Mouse (Mus musculus): ENCODE measurements around the gene Slc29a1. TPM values are rescaled to one million over a fixed set of nuclear protein-coding genes. Genes with fewer than 3 reads are reported as not detected.
A peak's percentile ranks its signal among the peaks of the same experiment; 100 is the strongest.

The Slc29a1 gene
- polyA plus RNA-seq, 1 experiment from 2014 or later, result 38.2 TPM

- Histone ChIP-seq H3K9me3 (no peaks in the 10 kb centered on the region), H3K4me3 (peak overlapping the region; percentile 47), H3K9ac (peak overlapping the region; percentile 73; the same call in 1 of the 2 replicates), H3K4me2 (peak overlapping the region; percentile 92), H3K27me3 (peaks cover 40% of the 10 kb centered on the region), H3K4me1 (replicated peaks) (peaks cover 61% of the 10 kb centered on the region), H3K27ac (no peak overlapping the region), H3K36me3 (no peaks in the 10 kb centered on the region)
- ATAC-seq (ENCODE audit: low FRiP score), result no peak
- WGBS, result 52% methylated on average over 8 of the region's 8 CpGs
Measured at GRCm38 (mm10) chr17:45594195-45594594, 5.2 kb downstream of the Slc29a1 start.

GRCm38 (mm10) chr17:45593479-45593878 lies 5.9 kb downstream of the Slc29a1 start:
- no peak overlapping the region for H3K9ac ChIP-seq
- no peaks in the 10 kb centered on the region for H3K9me3 ChIP-seq
- 29% methylated on average over 8 of the region's 8 CpGs for WGBS
- ATAC-seq (ENCODE audit: low FRiP score), result no peak
- no peak overlapping the region for H3K4me3 ChIP-seq
- H3K4me2 ChIP-seq, result peak overlapping the region; percentile 92
- H3K27ac ChIP-seq, result no peak overlapping the region
- H3K36me3 ChIP-seq, result no peaks in the 10 kb centered on the region
- H3K27me3 ChIP-seq, result peaks cover 40% of the 10 kb centered on the region
- peaks cover 60% of the 10 kb centered on the region for H3K4me1 ChIP-seq (replicated peaks)

GRCm38 (mm10) chr17:45592606-45593431 lies 6.6 kb downstream of the Slc29a1 start:
- Histone ChIP-seq H3K36me3 (no peaks in the 10 kb centered on the region), H3K9ac (peak overlapping the region; percentile 49), H3K27ac (no peak overlapping the region), H3K27me3 (peaks cover 40% of the 10 kb centered on the region), H3K4me2 (peak overlapping the region; percentile 92; the same call in 1 of the 2 replicates), H3K4me3 (no peak overlapping the region), H3K4me1 (replicated peaks) (peaks cover 60% of the 10 kb centered on the region), H3K9me3 (no peaks in the 10 kb centered on the region)
- no peak for ATAC-seq (ENCODE audit: low FRiP score)
- WGBS, result 56% methylated on average over 8 of the region's 8 CpGs

GRCm38 (mm10) chr17:45591701-45592605 lies 7.5 kb downstream of the Slc29a1 start:
- peaks cover 57% of the 10 kb centered on the region for H3K4me1 ChIP-seq (replicated peaks)
- WGBS, result 48% methylated on average over 16 of the region's 16 CpGs

GRCm38 (mm10) chr17:45590410-45590809 lies 9.0 kb downstream of the Slc29a1 start:
- Histone ChIP-seq H3K4me1 (replicated peaks) (peaks cover 47% of the 10 kb centered on the region), H3K9ac (no peak overlapping the region), H3K4me2 (no peak overlapping the region), H3K9me3 (no peaks in the 10 kb centered on the region), H3K27me3 (peaks cover 29% of the 10 kb centered on the region), H3K36me3 (0 out of 2 replicates have a peak, but pooled peaks cover 4% of the 10 kb centered on the region), H3K27ac (no peak overlapping the region), H3K4me3 (no peak overlapping the region)
- no peak for ATAC-seq (ENCODE audit: low FRiP score)
- 88% methylated on average over 6 of the region's 6 CpGs for WGBS

More at GRCm38 (mm10) chr17:45591701-45592605, 7.5 kb downstream of the Slc29a1 start:
- Histone ChIP-seq H3K27ac (no peak overlapping the region), H3K9me3 (no peaks in the 10 kb centered on the region), H3K36me3 (0 out of 2 replicates have a peak, but pooled peaks cover 1% of the 10 kb centered on the region), H3K27me3 (peaks cover 37% of the 10 kb centered on the region), H3K4me2 (peak overlapping the region; percentile 10), H3K4me3 (no peak overlapping the region), H3K9ac (peak overlapping the region; percentile 49)
- no peak for ATAC-seq (ENCODE audit: low FRiP score)

GRCm38 (mm10) chr17:45589844-45590243 lies 9.6 kb downstream of the Slc29a1 start:
- no peak for ATAC-seq (ENCODE audit: low FRiP score)
- Histone ChIP-seq H3K4me1 (replicated peaks) (peaks cover 47% of the 10 kb centered on the region), H3K27ac (no peak overlapping the region), H3K9me3 (no peaks in the 10 kb centered on the region), H3K9ac (no peak overlapping the region), H3K36me3 (0 out of 2 replicates have a peak, but pooled peaks cover 4% of the 10 kb centered on the region), H3K27me3 (peaks cover 25% of the 10 kb centered on the region), H3K4me2 (no peak overlapping the region), H3K4me3 (no peak overlapping the region)
- WGBS, result 93% methylated on average over 8 of the region's 8 CpGs

- no peak for ATAC-seq (ENCODE audit: low FRiP score)
- H3K27ac ChIP-seq, result no peak overlapping the region
- H3K4me2 ChIP-seq, result no peak overlapping the region
- H3K9ac ChIP-seq, result no peak overlapping the region
- H3K36me3 ChIP-seq, result 0 out of 2 replicates have a peak, but pooled peaks cover 4% of the 10 kb centered on the region
- H3K27me3 ChIP-seq, result peaks cover 19% of the 10 kb centered on the region
- H3K9me3 ChIP-seq, result no peaks in the 10 kb centered on the region
- no peak overlapping the region for H3K4me3 ChIP-seq
- peaks cover 47% of the 10 kb centered on the region for H3K4me1 ChIP-seq (replicated peaks)
- WGBS, result 97% methylated on average over 7 of the region's 7 CpGs
Measured at GRCm38 (mm10) chr17:45589236-45589635, 10.2 kb downstream of the Slc29a1 start.

GRCm38 (mm10) chr17:45588370-45588769 lies 11.0 kb downstream of the Slc29a1 start:
- H3K27me3 ChIP-seq, result peaks cover 11% of the 10 kb centered on the region
- no peak overlapping the region for H3K4me2 ChIP-seq
- H3K4me3 ChIP-seq, result no peak overlapping the region
- WGBS, result 95% methylated on average over 7 of the region's 7 CpGs
- peaks cover 40% of the 10 kb centered on the region for H3K4me1 ChIP-seq (replicated peaks)
- H3K9me3 ChIP-seq, result no peaks in the 10 kb centered on the region
- H3K36me3 ChIP-seq, result 0 out of 2 replicates have a peak, but pooled peaks cover 4% of the 10 kb centered on the region
- H3K27ac ChIP-seq, result no peak overlapping the region
- H3K9ac ChIP-seq, result no peak overlapping the region
- ATAC-seq (ENCODE audit: low FRiP score), result no peak

- Histone ChIP-seq H3K27ac (no peak overlapping the region), H3K9ac (no peak overlapping the region), H3K4me2 (no peak overlapping the region), H3K9me3 (no peaks in the 10 kb centered on the region), H3K4me3 (no peak overlapping the region), H3K36me3 (0 out of 2 replicates have a peak, but pooled peaks cover 4% of the 10 kb centered on the region), H3K4me1 (replicated peaks) (peaks cover 21% of the 10 kb centered on the region), H3K27me3 (no peaks in the 10 kb centered on the region)
- WGBS, result 98% methylated on average over 3 of the region's 3 CpGs
- no peak for ATAC-seq (ENCODE audit: low FRiP score)
Measured at GRCm38 (mm10) chr17:45586449-45586837, 13.0 kb downstream of the Slc29a1 start.

- Histone ChIP-seq H3K36me3 (0 out of 2 replicates have a peak, but pooled peaks cover 4% of the 10 kb centered on the region), H3K9me3 (no peaks in the 10 kb centered on the region), H3K27me3 (no peaks in the 10 kb centered on the region), H3K4me1 (replicated peaks) (peaks cover 24% of the 10 kb centered on the region), H3K9ac (peak overlapping the region; percentile 29; the same call in 1 of the 2 replicates), H3K4me2 (no peak overlapping the region), H3K27ac (peak overlapping the region; percentile 69), H3K4me3 (no peak overlapping the region)
- 66% methylated on average over 23 of the region's 23 CpGs for WGBS
- ATAC-seq (ENCODE audit: low FRiP score), result no peak
Measured at GRCm38 (mm10) chr17:45585725-45586448, 13.5 kb downstream of the Slc29a1 start.

GRCm38 (mm10) chr17:45584939-45585678 lies 14.3 kb downstream of the Slc29a1 start:
- no peak overlapping the region for H3K4me2 ChIP-seq
- peak overlapping the region; percentile 69 for H3K27ac ChIP-seq
- no peak overlapping the region for H3K4me3 ChIP-seq
- WGBS, result 24% methylated on average over 14 of the region's 14 CpGs
- H3K36me3 ChIP-seq, result 0 out of 2 replicates have a peak, but pooled peaks cover 4% of the 10 kb centered on the region
- ATAC-seq (ENCODE audit: low FRiP score), result peak; percentile 44; the same call in 1 of the 2 replicates
- H3K9me3 ChIP-seq, result no peaks in the 10 kb centered on the region
- peaks cover 25% of the 10 kb centered on the region for H3K4me1 ChIP-seq (replicated peaks)
- no peaks in the 10 kb centered on the region for H3K27me3 ChIP-seq
- H3K9ac ChIP-seq, result peak overlapping the region; percentile 29; the same call in 1 of the 2 replicates
